ENCODE assay signal across 8 mouse cellular contexts in the genomic region with DNA sequence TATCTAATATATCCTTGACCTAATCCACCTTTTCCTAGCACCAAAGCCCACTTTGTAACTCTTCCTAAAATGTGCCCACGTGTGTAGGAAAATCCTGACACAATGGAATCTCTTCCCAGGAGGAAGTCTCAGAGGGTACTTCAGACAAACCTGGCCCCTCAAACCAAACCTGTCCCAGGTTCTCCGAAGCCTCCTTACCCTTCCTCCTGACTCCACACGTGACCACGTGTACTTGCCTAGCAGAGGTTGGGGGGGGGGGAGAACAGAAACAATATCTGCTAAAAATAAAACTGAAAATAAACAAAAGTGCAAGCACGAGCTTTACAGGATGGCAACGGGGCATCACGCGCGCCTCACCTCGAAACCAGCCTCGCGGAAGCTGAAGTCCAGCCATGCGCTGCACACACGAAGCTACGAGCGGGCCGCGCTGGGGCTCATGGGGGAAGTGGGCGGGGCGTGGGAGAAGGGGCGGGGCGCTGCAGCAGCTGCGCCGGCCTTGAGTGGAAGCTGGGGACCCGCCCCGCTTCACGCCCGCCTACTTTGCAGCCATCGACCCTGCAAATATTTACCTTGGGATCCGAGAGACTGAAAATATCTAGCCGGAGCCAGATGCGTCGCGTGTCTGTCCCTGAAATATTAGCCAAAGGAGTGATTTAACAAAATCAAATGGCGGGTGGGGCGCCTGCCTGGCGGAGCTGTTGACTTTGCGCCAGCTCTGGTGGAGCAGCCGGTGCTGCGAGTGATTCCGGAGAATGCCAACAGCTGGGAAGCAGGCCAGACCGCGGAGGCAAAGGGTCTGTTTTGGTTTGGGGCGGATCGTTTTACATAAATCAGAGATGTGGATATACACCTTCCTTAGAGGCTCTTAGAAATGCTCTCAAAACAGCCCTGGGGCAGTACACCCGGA. TPM values are rescaled to one million over a fixed set of nuclear protein-coding genes. Genes with fewer than 3 reads are reported as not detected.
DNase-seq lines count a peak whose midpoint lies in the region; ATAC-seq and TF ChIP-seq lines count a peak whose summit lies in the region.

No protein-coding gene starts in this region.

- no peak overlapping the region for H3K27ac ChIP-seq in ES-Bruce4 (ENCODE audit: insufficient read depth, low read length)
- H3K27ac ChIP-seq in forebrain, embryonic 11.5 days (ENCODE audit: low read depth, low read length): no peak overlapping the region
- 0 out of 2 replicates have a peak overlapping the region, but pooled peaks have one; percentile 21 for H3K27ac ChIP-seq in heart, embryonic 15.5 days
- H3K27ac ChIP-seq in liver, embryonic 15.5 days (replicated peaks): no peak overlapping the region
- no peak overlapping the region for H3K27ac ChIP-seq in neural tube, embryonic 12.5 days
- H3K27ac ChIP-seq in stomach, postnatal 0 days (replicated peaks): 0 out of 2 replicates have a peak overlapping the region, but pooled peaks have one; percentile 61

- peaks cover 5% of the 10 kb centered on the region for H3K27me3 ChIP-seq in ES-Bruce4 (ENCODE audit: control insufficient read depth, insufficient read depth, low read length, poor library complexity, severe bottlenecking)
- H3K27me3 ChIP-seq in forebrain, embryonic 11.5 days (ENCODE audit: control insufficient read depth, insufficient read depth, low read length): peaks cover 5% of the 10 kb centered on the region
- 0 out of 2 replicates have a peak, but pooled peaks cover 2% of the 10 kb centered on the region for H3K27me3 ChIP-seq in heart, embryonic 15.5 days
- peaks cover 32% of the 10 kb centered on the region for H3K27me3 ChIP-seq in liver, embryonic 15.5 days
- 0 out of 2 replicates have a peak, but pooled peaks cover 3% of the 10 kb centered on the region for H3K27me3 ChIP-seq in neural tube, embryonic 12.5 days (replicated peaks)
- H3K27me3 ChIP-seq in stomach, postnatal 0 days (ENCODE audit: control insufficient read depth, insufficient read depth, low read length): peaks cover 3% of the 10 kb centered on the region; the same call in 1 of the 2 replicates

- peak; percentile 95 for ATAC-seq in forebrain, embryonic 11.5 days (replicated peaks; ENCODE audit: low FRiP score)
- peak; percentile 83 for ATAC-seq in heart, embryonic 15.5 days (replicated peaks; ENCODE audit: insufficient number of reproducible peaks, insufficient read depth, low FRiP score, low read depth)
- ATAC-seq in liver, embryonic 15.5 days (ENCODE audit: insufficient read depth): peak; percentile 74
- ATAC-seq in neural tube, embryonic 12.5 days (ENCODE audit: low FRiP score, low read depth): peak; percentile 95
- ATAC-seq in stomach, postnatal 0 days (ENCODE audit: low FRiP score, low TSS enrichment): peak; percentile 94

- H3K4me1 ChIP-seq in ES-Bruce4 (ENCODE audit: control insufficient read depth, insufficient read depth, low read length): no peaks in the 10 kb centered on the region
- H3K4me1 ChIP-seq in forebrain, embryonic 11.5 days (replicated peaks; ENCODE audit: control insufficient read depth, insufficient read depth, low read length): no peaks in the 10 kb centered on the region
- peaks cover 7% of the 10 kb centered on the region; the same call in 1 of the 2 replicates for H3K4me1 ChIP-seq in heart, embryonic 15.5 days (replicated peaks)
- peaks cover 11% of the 10 kb centered on the region for H3K4me1 ChIP-seq in liver, embryonic 15.5 days (replicated peaks)
- peaks cover 5% of the 10 kb centered on the region; the same call in 1 of the 2 replicates for H3K4me1 ChIP-seq in neural tube, embryonic 12.5 days
- H3K4me1 ChIP-seq in stomach, postnatal 0 days (replicated peaks; ENCODE audit: control insufficient read depth, insufficient read depth): no peaks in the 10 kb centered on the region

- 0 out of 2 replicates have a peak, but pooled peaks cover 2% of the 10 kb centered on the region for H3K9me3 ChIP-seq in ES-Bruce4 (replicated peaks; ENCODE audit: control insufficient read depth, insufficient read depth, low read length, poor library complexity, severe bottlenecking)
- H3K9me3 ChIP-seq in forebrain, embryonic 11.5 days (ENCODE audit: control insufficient read depth, low read length): no peaks in the 10 kb centered on the region; the same call in 1 of the 2 replicates
- H3K9me3 ChIP-seq in heart, embryonic 15.5 days (replicated peaks): no peaks in the 10 kb centered on the region
- no peaks in the 10 kb centered on the region for H3K9me3 ChIP-seq in liver, embryonic 15.5 days (replicated peaks)
- H3K9me3 ChIP-seq in neural tube, embryonic 12.5 days: no peaks in the 10 kb centered on the region
- no peaks in the 10 kb centered on the region for H3K9me3 ChIP-seq in stomach, postnatal 0 days (ENCODE audit: control insufficient read depth, low read length)

- DNase-seq in c-Kit-negative CD71-positive TER-119-positive erythroid progenitor cells, embryonic 14.5 days (ENCODE audit: low read depth, low spot score): peak; percentile 36
- peak; percentile 91 for DNase-seq in forebrain, embryonic 11.5 days (ENCODE audit: low spot score)
- peak; percentile 68 to 73 for DNase-seq in kidney, postnatal 25 days
- peak; percentile 90 for DNase-seq in stomach, postnatal 0 days (ENCODE audit: low spot score)

- no peak for TF ChIP-seq POLR2A in ES-Bruce4 (IDR thresholded peaks at IDR 0.05; ENCODE audit: insufficient read depth, low read length)

- 20% methylated on average over 46 of the region's 46 CpGs for WGBS in forebrain, embryonic 11.5 days
- WGBS in heart, embryonic 15.5 days: 12% methylated on average over 46 of the region's 46 CpGs
- 13% methylated on average over 46 of the region's 46 CpGs for WGBS in liver, embryonic 15.5 days (ENCODE audit: insufficient replicate concordance)
- WGBS in neural tube, embryonic 12.5 days: 17% methylated on average over 46 of the region's 46 CpGs
- WGBS in stomach, postnatal 0 days: 8% methylated on average over 46 of the region's 46 CpGs

- no peak overlapping the region for H3K9ac ChIP-seq in ES-Bruce4 (ENCODE audit: low read depth, poor library complexity, severe bottlenecking)
- H3K9ac ChIP-seq in forebrain, embryonic 11.5 days (ENCODE audit: low read length): peak overlapping the region; percentile 18
- H3K9ac ChIP-seq in heart, embryonic 15.5 days: peak overlapping the region; percentile 52
- H3K9ac ChIP-seq in liver, embryonic 15.5 days: no peak overlapping the region
- peak overlapping the region; percentile 44; the same call in 1 of the 2 replicates for H3K9ac ChIP-seq in neural tube, embryonic 12.5 days
- peak overlapping the region; percentile 41 for H3K9ac ChIP-seq in stomach, postnatal 0 days (ENCODE audit: low read length)

- no peaks in the 10 kb centered on the region for H3K36me3 ChIP-seq in ES-Bruce4 (ENCODE audit: control insufficient read depth, insufficient read depth, low read length, poor library complexity, severe bottlenecking)
- no peaks in the 10 kb centered on the region for H3K36me3 ChIP-seq in forebrain, embryonic 11.5 days (ENCODE audit: control insufficient read depth, insufficient read depth, low read length)
- H3K36me3 ChIP-seq in heart, embryonic 15.5 days: no peaks in the 10 kb centered on the region
- no peaks in the 10 kb centered on the region for H3K36me3 ChIP-seq in liver, embryonic 15.5 days (replicated peaks)
- no peaks in the 10 kb centered on the region for H3K36me3 ChIP-seq in neural tube, embryonic 12.5 days
- H3K36me3 ChIP-seq in stomach, postnatal 0 days (ENCODE audit: control insufficient read depth, insufficient read depth, low read length): no peaks in the 10 kb centered on the region

- no peak for TF ChIP-seq EP300 in ES-Bruce4 (IDR thresholded peaks at IDR 0.05; ENCODE audit: insufficient read depth, low read depth, low read length)
- TF ChIP-seq EP300 in stomach, postnatal 0 days (optimal IDR thresholded peaks at IDR 0.05): no peak

- peak overlapping the region; percentile 67 for H3K4me2 ChIP-seq in forebrain, embryonic 11.5 days (ENCODE audit: low read depth, low read length, severe bottlenecking)
- H3K4me2 ChIP-seq in heart, embryonic 15.5 days: peak overlapping the region; percentile 83
- H3K4me2 ChIP-seq in liver, embryonic 15.5 days: peak overlapping the region; percentile 73
- peak overlapping the region; percentile 59 for H3K4me2 ChIP-seq in neural tube, embryonic 12.5 days (replicated peaks)
- peak overlapping the region; percentile 76 for H3K4me2 ChIP-seq in stomach, postnatal 0 days (replicated peaks; ENCODE audit: low read depth)

- peak overlapping the region; percentile 47 for H3K4me3 ChIP-seq in ES-Bruce4 (ENCODE audit: low read depth, low read length)
- H3K4me3 ChIP-seq in forebrain, embryonic 11.5 days (ENCODE audit: low read depth, low read length): peak overlapping the region; percentile 37
- H3K4me3 ChIP-seq in heart, embryonic 15.5 days: peak overlapping the region; percentile 59
- peak overlapping the region; percentile 55 for H3K4me3 ChIP-seq in liver, embryonic 15.5 days (replicated peaks)
- peak overlapping the region; percentile 33 for H3K4me3 ChIP-seq in neural tube, embryonic 12.5 days
- H3K4me3 ChIP-seq in stomach, postnatal 0 days (ENCODE audit: low read depth, low read length): peak overlapping the region; percentile 41

- TF ChIP-seq CTCF in ES-Bruce4 (IDR thresholded peaks at IDR 0.05; ENCODE audit: low read depth, low read length): no peak
- no peak for TF ChIP-seq CTCF in stomach, postnatal 0 days (IDR thresholded peaks at IDR 0.05; ENCODE audit: low read depth)

RNA-seq across cellular contexts. Expression of a gene that starts 38.0 kb away (rescaled TPM):
- polyA plus RNA-seq in ES-Bruce4 (2011; ENCODE audit: insufficient read depth, insufficient read length, low read depth, missing spikeins): not detected in 2 replicates
- 0.07 TPM in 1 of 2 replicates, not detected in the other for polyA plus RNA-seq in forebrain, embryonic 11.5 days (2014; fragmentation: Nextera tagmentation; extraction: Ambion mirVana)
- polyA plus RNA-seq in heart, embryonic 15.5 days (2015; fragmentation: Nextera tagmentation; extraction: Ambion mirVana): 0.11 and 1.5 TPM in 2 replicates
- 1.6 and 2.1 TPM in 2 replicates for polyA plus RNA-seq in liver, embryonic 15.5 days (2015; fragmentation: Nextera tagmentation; extraction: Ambion mirVana)
- not detected in 2 replicates for polyA plus RNA-seq in neural tube, embryonic 12.5 days (2016; fragmentation: Nextera tagmentation; extraction: Ambion mirVana)
- 0.10 TPM in 1 of 2 replicates, not detected in the other for polyA plus RNA-seq in stomach, postnatal 0 days (2015; fragmentation: Nextera tagmentation; extraction: Ambion mirVana)

Comparison
In these comparisons a context has a peak if more than half of its experiments do, and no peak if none do; other contexts are left out.
1. H3K27ac ChIP-seq: peak in heart, embryonic 15.5 days (single experiment) and stomach, postnatal 0 days (single experiment); none in ES-Bruce4 (single experiment), forebrain, embryonic 11.5 days (single experiment), liver, embryonic 15.5 days (single experiment) and neural tube, embryonic 12.5 days (single experiment).
2. H3K9ac ChIP-seq: peak in forebrain, embryonic 11.5 days (single experiment), heart, embryonic 15.5 days (single experiment), neural tube, embryonic 12.5 days (single experiment) and stomach, postnatal 0 days (single experiment); none in ES-Bruce4 (single experiment) and liver, embryonic 15.5 days (single experiment).
3. DNase-seq: peak in every context shown above with its lines; median percentile 91 in forebrain, embryonic 11.5 days; 90 in stomach, postnatal 0 days; 70 in kidney, postnatal 25 days; 36 in c-Kit-negative CD71-positive TER-119-positive erythroid progenitor cells, embryonic 14.5 days.
4. Peak in every context shown above with its lines, with median percentiles within 50 percentile points of each other: H3K4me3 ChIP-seq, ATAC-seq and H3K4me2 ChIP-seq.